Mouse (Mus musculus): ENCODE measurements around the gene Nek6.

GRCm38 (mm10) chr2:38552004-38552443, 40.6 kb downstream of the Nek6 start:
- TF ChIP-seq CTCF (conservative IDR thresholded peaks at IDR 0.05; ENCODE audit: insufficient read depth, insufficient read length, low read depth, low read length), result no peak
- no peak for TF ChIP-seq POLR2A (IDR thresholded peaks at IDR 0.05; ENCODE audit: low read depth, low read length)
